Mouse (Mus musculus) lung, postnatal 0 days (tissue): ENCODE results near the gene Rabgef1. TPM values are rescaled to one million over a fixed set of nuclear protein-coding genes. Genes with fewer than 3 reads are reported as not detected.

Experiments used
- ATAC-seq: fragments of 200-750 bp; cut with Nextera tagmentation; 2 replicates; pipeline ENCODE4 v1.8.0; 2017; ENCODE audit warnings: moderate library complexity
- DNase-seq: peaks from one replicate; pipeline ENCODE4 v3.0.0-alpha.2; 2016; ENCODE audit warnings: low spot score
- H3K27ac ChIP-seq: fragments of 300-500 bp; sonication (generic); 2 replicates; pipeline ENCODE4 v1.5.1; 2014; ENCODE audit warnings: antibody characterized with exemption, mild to moderate bottlenecking, low read length, mixed read lengths
- H3K27me3 ChIP-seq: fragments of 300-500 bp; sonication (generic); replicated peaks from 2 replicates; pipeline ENCODE4 v1.6.1; 2014; ENCODE audit warnings: low read length, mixed read lengths; ENCODE audit not compliant: insufficient read depth
- H3K36me3 ChIP-seq: fragments of 300-500 bp; sonication (generic); 2 replicates; pipeline ENCODE4 v1.6.1; 2014; ENCODE audit warnings: low read length, mixed read lengths; ENCODE audit not compliant: insufficient read depth
- H3K4me1 ChIP-seq: fragments of 300-500 bp; sonication (generic); 2 replicates; pipeline ENCODE4 v1.6.1; 2014; ENCODE audit warnings: antibody characterized with exemption, low read depth, low read length, mixed read lengths; ENCODE audit not compliant: insufficient read depth
- H3K4me2 ChIP-seq: fragments of 300-500 bp; sonication (generic); replicated peaks from 2 replicates; pipeline ENCODE4 v1.6.1; 2014; ENCODE audit warnings: low read depth, mild to moderate bottlenecking, low read length, moderate library complexity, mixed read lengths
- H3K4me3 ChIP-seq: fragments of 300-500 bp; sonication (generic); 2 replicates; pipeline ENCODE4 v1.5.1; 2014; ENCODE audit warnings: low read depth, low read length
- H3K9ac ChIP-seq: fragments of 300-500 bp; sonication (generic); replicated peaks from 2 replicates; pipeline ENCODE4 v1.6.1; 2014; ENCODE audit warnings: low read depth, mild to moderate bottlenecking
- H3K9me3 ChIP-seq: fragments of 300-500 bp; sonication (generic); 2 replicates; pipeline ENCODE4 v1.6.1; 2016; ENCODE audit warnings: low read length, mixed read lengths
- CTCF ChIP-seq: IDR thresholded peaks from 2 replicates; pipeline ENCODE4 v1.5.1; 2016; ENCODE audit warnings: antibody characterized with exemption, mild to moderate bottlenecking
- EP300 ChIP-seq: IDR thresholded peaks from 2 replicates; pipeline ENCODE4 v1.6.1; 2016; ENCODE audit warnings: antibody characterized with exemption, mild to moderate bottlenecking, control low read depth
- WGBS: fragments of 180-500 bp; shearing (Covaris S2); extraction: QIAGEN DNeasy Blood & Tissue Kit; methylation state at CpG from one replicate; pipeline ENCODE4 v1.1.7; 2014; 5-methylcytosine and 5-hydroxymethylcytosine counted together
- polyA plus RNA-seq: library from polyadenylated mRNA; unstranded; fragments of >200 nt; fragmentation: Nextera tagmentation; extraction: Ambion mirVana; gene quantifications from 2 replicates; pipeline ENCODE4 v1.2.1, GENCODE M21; 2015

Gene Rabgef1
- polyA plus RNA-seq = 48.4 and 50.5 TPM in 2 replicates

- peak; percentile 97 for DNase-seq
Measured at GRCm38 (mm10) chr5:130171423-130171954, at the start of gene Rabgef1. Rabgef1 (plus strand) TSS chr5:130171798.

DNA sequence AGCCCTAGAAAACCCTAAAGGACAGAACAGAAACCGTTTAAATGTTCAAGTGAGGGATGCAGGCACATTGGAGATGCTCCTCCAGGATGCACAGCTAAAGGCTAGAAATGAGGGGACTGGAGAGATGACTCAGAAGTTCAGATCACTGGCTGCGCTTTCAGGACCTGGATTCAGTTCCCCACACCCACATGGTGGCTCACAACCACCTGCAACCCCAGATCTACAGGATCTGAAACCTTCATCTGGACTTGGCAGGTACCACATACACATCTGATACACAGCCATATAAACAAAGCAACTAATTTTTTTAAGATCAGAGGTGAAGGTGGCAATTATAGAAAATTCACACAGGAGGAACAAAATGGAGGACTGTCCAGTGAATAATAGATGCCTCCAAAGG, 49.2 kb upstream of the Rabgef1 start:
- H3K27me3 ChIP-seq = no peaks in the 10 kb centered on the region
- no peaks in the 10 kb centered on the region for H3K36me3 ChIP-seq
- no peak for ATAC-seq
- no peaks in the 10 kb centered on the region for H3K9me3 ChIP-seq
- H3K27ac ChIP-seq = no peak overlapping the region
- no peaks in the 10 kb centered on the region for H3K4me1 ChIP-seq
- H3K4me2 ChIP-seq = no peak overlapping the region
- TF ChIP-seq CTCF (no peak), EP300 (no peak)
- 81% methylated on average over 2 of the region's 2 CpGs for WGBS
- H3K9ac ChIP-seq = no peak overlapping the region
- no peak for DNase-seq
- H3K4me3 ChIP-seq = no peak overlapping the region

More at GRCm38 (mm10) chr5:130171423-130171954, at the start of gene Rabgef1:
- H3K36me3 ChIP-seq = no peaks in the 10 kb centered on the region
- ATAC-seq = peak; percentile 97
- H3K9ac ChIP-seq = peak within 1 kb of the TSS; percentile 89
- H3K4me1 ChIP-seq = peaks cover 11% of the 10 kb centered on the region; the same call in 1 of the 2 replicates
- no peaks in the 10 kb centered on the region for H3K27me3 ChIP-seq
- peak within 1 kb of the TSS; percentile 63 for H3K4me2 ChIP-seq
- peak within 1 kb of the TSS; percentile 97 for H3K4me3 ChIP-seq
- H3K27ac ChIP-seq = peak within 1 kb of the TSS; percentile 98
- H3K9me3 ChIP-seq = no peaks in the 10 kb centered on the region
- 0% methylated on average over 40 of the region's 62 CpGs for WGBS
- peak; percentile 84 for TF ChIP-seq EP300
- TF ChIP-seq CTCF = no peak

DNA sequence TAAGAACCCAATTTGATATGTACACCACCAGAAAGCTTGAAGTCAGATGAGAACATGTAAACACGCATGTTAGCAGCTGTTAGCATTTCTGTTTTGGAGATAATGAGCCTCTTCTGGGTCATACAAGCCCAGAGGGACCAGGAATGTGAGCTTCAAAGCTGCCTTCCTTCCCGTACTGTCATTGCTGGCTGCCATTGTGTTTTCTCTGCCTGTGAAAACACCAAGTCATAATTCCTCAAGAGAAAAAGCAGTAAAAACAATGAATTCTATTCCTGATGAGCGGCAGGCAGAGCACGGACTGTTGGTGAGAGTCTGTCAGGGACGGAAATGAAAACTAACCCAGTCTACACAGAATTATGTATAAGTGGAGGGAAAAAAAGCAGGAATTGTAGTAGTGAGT, 47.3 kb upstream of the Rabgef1 start:
- no peaks in the 10 kb centered on the region for H3K9me3 ChIP-seq
- H3K4me3 ChIP-seq = no peak overlapping the region
- no peaks in the 10 kb centered on the region for H3K36me3 ChIP-seq
- no peaks in the 10 kb centered on the region for H3K27me3 ChIP-seq
- H3K27ac ChIP-seq = no peak overlapping the region
- no peak overlapping the region for H3K4me2 ChIP-seq
- ATAC-seq (no peak), DNase-seq (no peak)
- H3K9ac ChIP-seq = no peak overlapping the region
- TF ChIP-seq EP300 (no peak), CTCF (no peak)
- H3K4me1 ChIP-seq = no peaks in the 10 kb centered on the region
- WGBS = 86% methylated on average over 5 of the region's 5 CpGs

GRCm38 (mm10) chr5:130128686-130129523, 42.7 kb upstream of the Rabgef1 start:
- DNase-seq (no peak), ATAC-seq (no peak)
- H3K4me1 ChIP-seq = no peaks in the 10 kb centered on the region
- H3K36me3 ChIP-seq = no peaks in the 10 kb centered on the region
- WGBS = 66% methylated on average over 11 of the region's 11 CpGs
- H3K9me3 ChIP-seq = no peaks in the 10 kb centered on the region
- H3K4me3 ChIP-seq = no peak overlapping the region
- H3K27ac ChIP-seq = no peak overlapping the region
- H3K9ac ChIP-seq = no peak overlapping the region
- no peaks in the 10 kb centered on the region for H3K27me3 ChIP-seq
- no peak overlapping the region for H3K4me2 ChIP-seq
- TF ChIP-seq CTCF = no peak
- TF ChIP-seq EP300 = no peak

GRCm38 (mm10) chr5:130129524-130129793, 42.1 kb upstream of the Rabgef1 start:
- Histone ChIP-seq H3K36me3 (no peaks in the 10 kb centered on the region), H3K4me2 (no peak overlapping the region), H3K27ac (no peak overlapping the region), H3K27me3 (no peaks in the 10 kb centered on the region), H3K4me3 (no peak overlapping the region), H3K9me3 (no peaks in the 10 kb centered on the region), H3K9ac (no peak overlapping the region), H3K4me1 (no peaks in the 10 kb centered on the region)
- ATAC-seq (no peak), DNase-seq (no peak)
- TF ChIP-seq EP300 (no peak), CTCF (no peak)
- WGBS = 79% methylated on average over 5 of the region's 5 CpGs

- TF ChIP-seq EP300 = no peak
- TF ChIP-seq CTCF = no peak
- DNase-seq (no peak), ATAC-seq (no peak)
- Histone ChIP-seq H3K4me2 (no peak overlapping the region), H3K9ac (no peak overlapping the region), H3K27ac (no peak overlapping the region), H3K9me3 (no peaks in the 10 kb centered on the region), H3K4me1 (no peaks in the 10 kb centered on the region), H3K36me3 (no peaks in the 10 kb centered on the region), H3K4me3 (no peak overlapping the region), H3K27me3 (no peaks in the 10 kb centered on the region)
- WGBS = 89% methylated on average over 13 of the region's 13 CpGs
Measured at GRCm38 (mm10) chr5:130136597-130136996, 35.0 kb upstream of the Rabgef1 start.
